Comparison of ENCODE assay signal across 8 mouse cellular contexts in the genomic region with DNA sequence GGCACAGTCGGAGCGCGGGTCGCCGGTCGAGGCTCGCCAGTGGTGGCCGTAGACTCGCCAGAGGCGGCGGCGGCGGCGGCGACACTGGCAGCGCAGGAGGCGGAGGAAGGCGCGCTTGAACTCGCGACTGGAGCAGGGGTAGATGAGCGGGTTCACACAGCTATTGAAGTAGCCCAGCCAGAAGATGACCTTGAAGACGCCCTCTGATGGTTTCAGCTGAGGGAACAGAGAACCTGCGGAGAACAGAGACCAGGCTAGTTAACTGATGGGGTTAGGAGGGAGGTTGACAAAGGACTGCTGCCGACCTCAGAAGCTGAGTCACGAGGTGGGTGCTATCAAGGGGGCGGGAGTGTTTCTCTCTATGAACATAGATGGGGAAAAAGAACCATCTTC. TPM values are rescaled to one million over a fixed set of nuclear protein-coding genes. Genes with fewer than 3 reads are reported as not detected.
DNase-seq lines count a peak whose midpoint lies in the region; ATAC-seq and TF ChIP-seq lines count a peak whose summit lies in the region.

No protein-coding gene starts in this region.

- no peak for TF ChIP-seq CTCF in ES-Bruce4 (IDR thresholded peaks at IDR 0.05; ENCODE audit: low read depth, low read length)
- no peak for TF ChIP-seq CTCF in heart, postnatal 0 days (IDR thresholded peaks at IDR 0.05; ENCODE audit: low read depth)

- peaks cover 97% of the 10 kb centered on the region for H3K27me3 ChIP-seq in heart, embryonic 10.5 days (ENCODE audit: insufficient read depth, poor library complexity, severe bottlenecking)
- H3K27me3 ChIP-seq in ES-Bruce4 (ENCODE audit: control insufficient read depth, insufficient read depth, low read length, poor library complexity, severe bottlenecking): peaks cover 9% of the 10 kb centered on the region
- H3K27me3 ChIP-seq in heart, postnatal 0 days (ENCODE audit: control insufficient read depth, insufficient read depth, low read length): peaks cover 38% of the 10 kb centered on the region
- H3K27me3 ChIP-seq in midbrain, embryonic 10.5 days (ENCODE audit: low read depth, poor library complexity, severe bottlenecking): peaks cover 64% of the 10 kb centered on the region

- peak overlapping the region; percentile 43; the same call in 1 of the 2 replicates for H3K27ac ChIP-seq in heart, embryonic 10.5 days
- H3K27ac ChIP-seq in ES-Bruce4 (ENCODE audit: insufficient read depth, low read length): no peak overlapping the region
- H3K27ac ChIP-seq in heart, postnatal 0 days (ENCODE audit: low read depth): no peak overlapping the region
- 0 out of 2 replicates have a peak overlapping the region, but pooled peaks have one; percentile 38 for H3K27ac ChIP-seq in midbrain, embryonic 10.5 days (replicated peaks)

- no peak for DNase-seq in heart, embryonic 10.5 days (ENCODE audit: low spot score)
- DNase-seq in heart, adult 8-10 months (ENCODE audit: low spot score): no peak
- no peak for DNase-seq in heart, postnatal 0 days (ENCODE audit: low spot score)
- DNase-seq in midbrain, embryonic 10.5 days (ENCODE audit: low spot score): peak; percentile 25
- DNase-seq in ovary, postnatal 14 days (ENCODE audit: low spot score): no peak
- no peak for DNase-seq in frontal cortex, postnatal 25 days (ENCODE audit: low spot score in 2 of 2)
- DNase-seq in lung, adult 18-20 months: no peak

- peak overlapping the region; percentile 74 for H3K4me2 ChIP-seq in heart, postnatal 0 days (ENCODE audit: low read depth, low read length)

- no peaks in the 10 kb centered on the region for H3K9me3 ChIP-seq in heart, embryonic 10.5 days
- no peaks in the 10 kb centered on the region for H3K9me3 ChIP-seq in ES-Bruce4 (replicated peaks; ENCODE audit: control insufficient read depth, insufficient read depth, low read length, poor library complexity, severe bottlenecking)
- H3K9me3 ChIP-seq in heart, postnatal 0 days (replicated peaks; ENCODE audit: control insufficient read depth, low read length): no peaks in the 10 kb centered on the region
- no peaks in the 10 kb centered on the region for H3K9me3 ChIP-seq in midbrain, embryonic 10.5 days (replicated peaks)

- peaks cover 27% of the 10 kb centered on the region for H3K4me1 ChIP-seq in heart, embryonic 10.5 days
- no peaks in the 10 kb centered on the region for H3K4me1 ChIP-seq in ES-Bruce4 (ENCODE audit: control insufficient read depth, insufficient read depth, low read length)
- peaks cover 6% of the 10 kb centered on the region; the same call in 1 of the 2 replicates for H3K4me1 ChIP-seq in heart, postnatal 0 days (ENCODE audit: control insufficient read depth, insufficient read depth)
- peaks cover 27% of the 10 kb centered on the region for H3K4me1 ChIP-seq in midbrain, embryonic 10.5 days

- ATAC-seq in heart, postnatal 0 days (ENCODE audit: insufficient read depth, low read depth): no peak

- TF ChIP-seq EP300 in ES-Bruce4 (IDR thresholded peaks at IDR 0.05; ENCODE audit: insufficient read depth, low read depth, low read length): no peak
- no peak for TF ChIP-seq EP300 in heart, postnatal 0 days (IDR thresholded peaks at IDR 0.05; ENCODE audit: low read depth)

- peak overlapping the region; percentile 24 for H3K9ac ChIP-seq in ES-Bruce4 (ENCODE audit: low read depth, poor library complexity, severe bottlenecking)
- peak overlapping the region; percentile 21; the same call in 1 of the 2 replicates for H3K9ac ChIP-seq in heart, postnatal 0 days (replicated peaks; ENCODE audit: low read depth, low read length)

- peak overlapping the region; percentile 63 for H3K4me3 ChIP-seq in heart, embryonic 10.5 days
- peak overlapping the region; percentile 56 for H3K4me3 ChIP-seq in ES-Bruce4 (ENCODE audit: low read depth, low read length)
- peak overlapping the region; percentile 47 for H3K4me3 ChIP-seq in heart, postnatal 0 days (ENCODE audit: low read depth, low read length)
- H3K4me3 ChIP-seq in midbrain, embryonic 10.5 days: peak overlapping the region; percentile 59

- no peak for TF ChIP-seq POLR2A in ES-Bruce4 (IDR thresholded peaks at IDR 0.05; ENCODE audit: insufficient read depth, low read length)

- no peaks in the 10 kb centered on the region for H3K36me3 ChIP-seq in heart, embryonic 10.5 days
- H3K36me3 ChIP-seq in ES-Bruce4 (ENCODE audit: control insufficient read depth, insufficient read depth, low read length, poor library complexity, severe bottlenecking): no peaks in the 10 kb centered on the region
- no peaks in the 10 kb centered on the region for H3K36me3 ChIP-seq in heart, postnatal 0 days (replicated peaks; ENCODE audit: control insufficient read depth, insufficient read depth, low read length)
- H3K36me3 ChIP-seq in midbrain, embryonic 10.5 days: no peaks in the 10 kb centered on the region

- 3% methylated on average over 27 of the region's 27 CpGs for WGBS in heart, embryonic 10.5 days
- WGBS in heart, postnatal 0 days: 7% methylated on average over 27 of the region's 27 CpGs
- 1% methylated on average over 27 of the region's 27 CpGs for WGBS in midbrain, embryonic 10.5 days

RNA-seq across cellular contexts. Expression of a gene that starts 15.8 kb away (rescaled TPM):
- polyA plus RNA-seq in heart, embryonic 10.5 days (2016; fragmentation: Nextera tagmentation; extraction: Ambion mirVana): 0.21 and 0.59 TPM in 2 replicates
- total RNA-seq in heart, adult 8-10 months (2022): 1 to 10 TPM; 2.7 to 5.5 (median 3.9) TPM
- polyA plus RNA-seq in ES-Bruce4 (2011; ENCODE audit: insufficient read depth, insufficient read length, low read depth, missing spikeins): not detected in 2 replicates
- 1.9 and 6.7 TPM in 2 replicates for total RNA-seq in heart, postnatal 0 days (2014; rRNA removed; ENCODE audit: low replicate concordance)
- 0.52 and 0.70 TPM in 2 replicates for polyA plus RNA-seq in heart, postnatal 0 days (2015; fragmentation: Nextera tagmentation; extraction: Ambion mirVana)
- polyA plus RNA-seq in midbrain, embryonic 10.5 days (2016; fragmentation: Nextera tagmentation; extraction: Ambion mirVana): 0.47 and 0.60 TPM in 2 replicates

RNA-seq across cellular contexts. Expression of a gene that starts 55.0 kb away (rescaled TPM):
- 26.1 and 28.0 TPM in 2 replicates for polyA plus RNA-seq in heart, embryonic 10.5 days (2016; fragmentation: Nextera tagmentation; extraction: Ambion mirVana)
- total RNA-seq in heart, adult 8-10 months (2022): 10 to 100 TPM; 14.5 to 18.6 (median 15.7) TPM
- polyA plus RNA-seq in ES-Bruce4 (2011; ENCODE audit: insufficient read depth, insufficient read length, low read depth, missing spikeins): 18.2 and 20.2 TPM in 2 replicates
- total RNA-seq in heart, postnatal 0 days (2014; rRNA removed; ENCODE audit: low replicate concordance): 30.2 and 31.4 TPM in 2 replicates
- polyA plus RNA-seq in heart, postnatal 0 days (2015; fragmentation: Nextera tagmentation; extraction: Ambion mirVana): 32.4 and 32.7 TPM in 2 replicates
- polyA plus RNA-seq in midbrain, embryonic 10.5 days (2016; fragmentation: Nextera tagmentation; extraction: Ambion mirVana): 29.5 and 37.2 TPM in 2 replicates

Comparison
In these comparisons a context has a peak if more than half of its experiments do, and no peak if none do; other contexts are left out.
1. H3K27ac ChIP-seq: peak in heart, embryonic 10.5 days (single experiment) and midbrain, embryonic 10.5 days (single experiment); none in ES-Bruce4 (single experiment) and heart, postnatal 0 days (single experiment).
2. Peak in every context shown above with its lines, with median percentiles within 50 percentile points of each other: H3K4me3 ChIP-seq.